Mouse (Mus musculus): ENCODE data around the gene 1600015I10Rik.
"Not testable (repeated sequence)": the region's sequence is repeated elsewhere in the genome, so short reads cannot be mapped to it uniquely, and the experiment has no call there.

DNA sequence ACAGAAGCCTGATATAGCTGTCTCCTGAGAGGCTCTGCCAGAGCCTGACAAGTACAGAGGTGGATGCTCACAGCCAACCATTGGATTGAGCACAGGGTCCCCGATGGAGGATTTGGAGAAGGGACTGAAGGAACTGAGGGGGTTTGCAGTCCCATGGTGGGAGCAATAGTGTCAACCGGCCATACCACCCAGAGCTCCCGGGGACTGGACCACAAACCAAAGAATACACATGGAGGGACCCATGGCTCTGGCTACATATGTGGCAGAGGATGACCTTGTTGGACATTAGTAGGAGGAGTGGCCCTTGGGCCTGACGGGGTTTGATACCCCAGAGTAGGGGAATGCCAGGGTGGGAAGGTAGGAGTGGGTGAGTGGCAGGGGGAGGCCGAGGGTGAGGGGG lies 37.0 kb downstream of the 1600015I10Rik start:
- TF ChIP-seq CTCF (conservative IDR thresholded peaks at IDR 0.05; ENCODE audit: low read length); POU5F1 (IDR thresholded peaks at IDR 0.05; ENCODE audit: borderline replicate concordance, low read length): not testable (repeated sequence)

Measured in E14TG2a.4 (cell line).